Mouse (Mus musculus): ENCODE data around the gene Kat2a. TPM values are rescaled to one million over a fixed set of nuclear protein-coding genes. Genes with fewer than 3 reads are reported as not detected.

Gene Kat2a
- polyA plus RNA-seq, 1 experiment from 2014 or later = 53.1 TPM

DNA sequence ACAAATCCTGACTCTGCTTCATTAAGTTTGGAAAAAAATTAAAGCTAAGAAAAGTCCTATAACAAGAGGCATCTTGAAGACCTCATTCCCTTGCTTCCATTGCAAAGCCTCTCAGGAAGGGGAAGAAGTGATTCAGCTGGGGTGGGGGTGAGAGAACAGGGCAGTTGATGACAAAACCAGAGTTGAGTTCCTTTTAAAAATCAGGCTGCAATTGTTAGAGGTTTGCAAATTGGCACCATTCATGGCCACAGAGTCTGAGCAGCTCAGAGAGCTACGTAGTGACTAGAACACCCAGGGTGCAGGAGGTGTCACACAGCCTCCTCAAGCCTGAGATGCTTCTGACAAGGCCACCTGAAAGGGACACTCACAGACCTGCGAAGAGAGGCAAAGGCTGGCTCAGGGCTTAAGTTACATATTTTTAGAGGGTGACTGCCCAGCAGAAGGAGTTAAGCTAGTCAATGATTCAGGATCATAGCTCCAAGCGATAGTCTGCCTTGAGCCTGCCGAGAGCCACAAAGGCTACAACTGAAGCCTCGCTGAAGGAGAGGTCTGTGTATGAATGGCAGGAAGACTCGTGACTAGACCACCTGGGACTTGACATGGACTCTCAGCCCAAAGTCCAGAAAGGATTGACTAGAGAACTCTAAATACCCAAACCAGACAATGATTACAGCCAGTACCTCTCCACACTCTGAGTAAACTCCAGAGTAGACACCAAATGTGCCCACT, 18.4 kb upstream of the Kat2a start:
- WGBS = 82% methylated on average over 6 of the region's 6 CpGs
- H3K4me2 ChIP-seq (replicated peaks) = no peak overlapping the region
- H3K9ac ChIP-seq (replicated peaks) = no peak overlapping the region
- H3K36me3 ChIP-seq = peaks cover 9% of the 10 kb centered on the region
- H3K9me3 ChIP-seq = no peaks in the 10 kb centered on the region
- no peak overlapping the region for H3K27ac ChIP-seq (replicated peaks)
- H3K27me3 ChIP-seq = no peaks in the 10 kb centered on the region
- no peak overlapping the region for H3K4me3 ChIP-seq
- no peaks in the 10 kb centered on the region for H3K4me1 ChIP-seq
- no peak for ATAC-seq (replicated peaks)

DNA sequence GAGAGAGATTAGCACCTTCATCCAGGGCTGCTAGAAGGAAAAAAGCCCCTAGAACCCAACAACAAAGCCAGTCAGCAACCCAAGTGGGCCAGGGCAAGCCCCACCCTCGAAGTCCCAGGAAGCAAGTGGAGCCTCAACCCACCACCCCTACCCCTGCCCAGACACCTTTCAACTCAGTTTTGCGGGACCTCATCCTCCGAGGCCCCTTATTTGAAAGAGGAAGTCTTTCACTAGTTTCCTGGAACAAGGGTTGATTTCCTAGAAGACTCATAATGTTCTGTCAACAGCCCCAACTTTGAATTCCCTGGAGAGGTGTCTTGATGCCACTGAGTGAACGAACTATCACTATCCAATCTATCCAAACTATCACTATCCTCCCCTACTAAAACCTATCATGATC, 17.7 kb upstream of the Kat2a start:
- H3K27ac ChIP-seq (replicated peaks) = no peak overlapping the region
- 96% methylated on average over 4 of the region's 4 CpGs for WGBS
- H3K36me3 ChIP-seq = peaks cover 9% of the 10 kb centered on the region
- H3K4me1 ChIP-seq = no peaks in the 10 kb centered on the region
- no peak for ATAC-seq (replicated peaks)
- H3K27me3 ChIP-seq = no peaks in the 10 kb centered on the region
- H3K4me3 ChIP-seq = no peak overlapping the region
- H3K9ac ChIP-seq (replicated peaks) = no peak overlapping the region
- H3K9me3 ChIP-seq = no peaks in the 10 kb centered on the region
- no peak overlapping the region for H3K4me2 ChIP-seq (replicated peaks)

DNA sequence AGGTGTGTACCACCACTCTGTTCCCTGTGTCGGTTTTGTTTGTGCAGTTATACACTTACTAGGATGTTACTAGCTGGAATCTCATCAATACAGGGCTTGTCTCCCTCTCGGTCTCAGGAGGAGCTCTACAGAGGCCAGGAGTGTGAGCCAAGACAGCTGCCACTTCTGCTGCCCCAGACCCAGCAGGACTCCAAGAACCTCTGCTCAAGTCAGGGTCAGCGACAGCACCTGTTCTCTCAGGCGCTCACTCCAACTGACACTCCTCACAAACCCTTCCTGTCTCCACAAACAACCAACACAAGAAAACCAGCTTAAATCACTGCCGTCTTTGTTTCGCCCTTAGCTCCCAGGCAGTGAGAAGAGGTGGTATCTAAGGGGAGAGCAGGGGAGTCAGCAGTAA, 16.3 kb upstream of the Kat2a start:
- ATAC-seq (replicated peaks) = no peak
- Histone ChIP-seq H3K4me1 (no peaks in the 10 kb centered on the region), H3K9ac (replicated peaks) (no peak overlapping the region), H3K9me3 (no peaks in the 10 kb centered on the region), H3K4me3 (no peak overlapping the region), H3K27me3 (no peaks in the 10 kb centered on the region), H3K36me3 (peaks cover 9% of the 10 kb centered on the region), H3K27ac (replicated peaks) (no peak overlapping the region), H3K4me2 (replicated peaks) (no peak overlapping the region)
- WGBS = 87% methylated on average over 6 of the region's 6 CpGs

DNA sequence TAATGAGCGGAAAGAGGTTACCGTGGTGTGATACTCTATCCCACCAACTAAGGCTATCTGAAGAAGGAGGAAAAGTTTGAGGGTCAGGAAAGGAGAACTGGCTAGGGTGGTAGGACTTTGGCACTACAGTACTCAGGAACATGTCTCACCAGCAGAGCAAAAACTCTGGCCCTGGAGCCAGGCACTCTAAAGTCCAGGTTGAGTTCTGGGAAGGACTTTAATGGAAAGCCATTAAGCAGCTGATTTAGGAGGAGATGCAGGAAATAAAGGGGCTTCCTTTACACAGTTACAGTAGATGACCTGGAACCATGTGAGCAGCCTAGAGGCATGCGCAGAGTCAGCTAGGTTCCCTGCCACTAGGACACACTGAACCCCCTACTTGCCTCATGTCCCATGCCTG, 14.9 kb upstream of the Kat2a start:
- Histone ChIP-seq H3K4me1 (no peaks in the 10 kb centered on the region), H3K27ac (replicated peaks) (no peak overlapping the region), H3K4me3 (no peak overlapping the region), H3K9ac (replicated peaks) (no peak overlapping the region), H3K4me2 (replicated peaks) (no peak overlapping the region), H3K9me3 (no peaks in the 10 kb centered on the region), H3K36me3 (peaks cover 6% of the 10 kb centered on the region; the same call in 1 of the 2 replicates), H3K27me3 (no peaks in the 10 kb centered on the region)
- no peak for ATAC-seq (replicated peaks)
- WGBS = 100% methylated on average over 3 of the region's 3 CpGs

DNA sequence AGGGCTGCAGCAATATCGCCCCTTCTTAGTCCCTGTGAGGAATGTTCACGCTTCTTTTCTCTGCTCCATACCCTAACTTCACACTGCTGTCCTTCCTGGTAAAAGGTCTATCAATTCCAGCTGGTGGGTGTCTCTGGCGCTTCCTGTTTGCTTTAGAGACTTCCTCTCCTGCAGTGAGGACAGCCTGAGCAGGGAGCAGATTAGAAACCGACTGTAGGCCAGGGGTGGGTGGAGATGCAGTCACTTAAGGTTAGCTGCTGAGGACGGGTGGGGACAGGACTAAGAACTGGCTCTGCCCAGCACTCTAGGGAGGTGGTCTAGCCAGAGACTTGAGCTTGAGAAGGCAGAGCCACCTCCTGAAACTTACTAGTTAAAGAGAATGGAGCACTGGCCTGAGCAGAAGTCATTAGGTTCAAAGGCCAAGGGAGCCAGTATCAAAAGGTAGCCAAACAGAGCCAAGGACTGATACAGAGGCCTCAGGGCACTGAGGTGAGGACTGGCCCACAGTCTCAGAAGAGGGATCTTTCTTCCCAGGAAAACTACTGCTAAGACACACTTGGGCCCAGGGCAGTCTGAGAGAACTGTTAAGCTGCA, 12.8 kb upstream of the Kat2a start:
- Histone ChIP-seq H3K4me1 (no peaks in the 10 kb centered on the region), H3K27ac (replicated peaks) (no peak overlapping the region), H3K27me3 (no peaks in the 10 kb centered on the region), H3K36me3 (peaks cover 6% of the 10 kb centered on the region; the same call in 1 of the 2 replicates), H3K4me2 (replicated peaks) (no peak overlapping the region), H3K9ac (replicated peaks) (no peak overlapping the region), H3K9me3 (no peaks in the 10 kb centered on the region), H3K4me3 (no peak overlapping the region)
- WGBS = 72% methylated on average over 5 of the region's 5 CpGs
- no peak for ATAC-seq (replicated peaks)

DNA sequence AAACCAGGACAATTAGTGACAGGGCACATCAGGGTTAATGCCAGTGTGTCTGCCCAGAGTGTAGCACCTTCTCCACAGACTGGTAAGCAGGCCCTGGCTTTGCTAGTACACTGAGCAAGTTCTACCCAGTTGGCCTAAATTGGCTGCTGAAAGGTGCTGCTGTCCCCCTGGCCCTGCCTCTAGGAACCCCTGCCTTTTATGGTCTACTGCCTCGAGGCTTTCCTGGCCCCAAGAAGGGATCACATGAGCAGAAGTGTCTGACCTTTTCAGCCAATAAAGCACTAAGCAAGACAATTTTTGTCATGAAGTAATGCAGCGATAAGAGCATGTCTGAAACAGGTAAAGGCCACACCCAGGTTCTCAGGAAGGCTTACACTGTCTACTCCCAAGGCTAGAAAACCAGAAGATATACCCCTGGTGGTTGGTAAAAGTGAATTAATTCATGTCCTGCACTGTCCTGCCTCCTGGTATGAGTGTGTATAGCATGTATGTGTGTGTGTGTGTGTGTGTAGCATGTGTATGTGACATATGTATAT, 10.3 kb upstream of the Kat2a start:
- Histone ChIP-seq H3K4me1 (no peaks in the 10 kb centered on the region), H3K27ac (replicated peaks) (no peak overlapping the region), H3K4me3 (no peak overlapping the region), H3K9ac (replicated peaks) (no peak overlapping the region), H3K36me3 (peaks cover 14% of the 10 kb centered on the region), H3K4me2 (replicated peaks) (no peak overlapping the region), H3K9me3 (no peaks in the 10 kb centered on the region), H3K27me3 (no peaks in the 10 kb centered on the region)
- WGBS = 65% methylated on average over 2 of the region's 2 CpGs
- no peak for ATAC-seq (replicated peaks)

DNA sequence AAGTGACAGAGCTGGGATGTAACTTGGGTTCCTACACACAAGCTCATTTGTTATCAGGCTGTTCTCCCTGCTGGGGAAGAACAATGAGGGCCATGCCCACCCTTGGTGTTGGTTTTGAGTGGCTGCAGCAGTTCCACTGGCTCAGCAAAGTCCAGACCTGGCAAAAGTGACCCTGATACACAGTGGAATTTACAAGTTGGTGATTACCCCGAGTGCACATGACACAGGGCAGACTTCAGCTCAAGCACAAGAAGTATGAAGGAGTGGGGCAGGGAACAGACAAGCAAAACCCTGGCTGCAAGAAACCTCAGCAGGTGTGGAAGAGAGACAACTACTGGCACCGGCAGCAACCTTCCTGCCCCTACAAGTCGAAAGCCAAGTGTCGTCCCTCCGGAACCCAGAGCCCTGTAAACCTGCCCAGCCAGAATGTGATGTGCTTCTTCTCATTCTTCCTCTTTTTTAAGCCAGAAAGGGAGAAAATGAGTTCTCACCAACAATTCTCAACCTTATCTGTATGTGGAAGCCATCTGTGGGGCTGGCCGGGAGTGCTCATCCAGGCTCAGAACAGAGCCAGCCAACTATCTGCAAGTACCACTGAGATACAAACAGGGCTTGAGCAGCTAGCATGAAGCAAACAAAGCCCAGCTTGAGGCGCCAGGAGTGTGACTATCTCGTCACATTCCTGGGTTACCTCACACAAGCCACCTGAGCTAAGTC, 9.7 kb upstream of the Kat2a start:
- ATAC-seq (replicated peaks) = no peak
- Histone ChIP-seq H3K9me3 (no peaks in the 10 kb centered on the region), H3K9ac (replicated peaks) (no peak overlapping the region), H3K27me3 (no peaks in the 10 kb centered on the region), H3K27ac (replicated peaks) (no peak overlapping the region), H3K4me3 (no peak overlapping the region), H3K4me2 (replicated peaks) (no peak overlapping the region), H3K36me3 (peaks cover 20% of the 10 kb centered on the region), H3K4me1 (no peaks in the 10 kb centered on the region)
- WGBS = 67% methylated on average over 8 of the region's 8 CpGs

DNA sequence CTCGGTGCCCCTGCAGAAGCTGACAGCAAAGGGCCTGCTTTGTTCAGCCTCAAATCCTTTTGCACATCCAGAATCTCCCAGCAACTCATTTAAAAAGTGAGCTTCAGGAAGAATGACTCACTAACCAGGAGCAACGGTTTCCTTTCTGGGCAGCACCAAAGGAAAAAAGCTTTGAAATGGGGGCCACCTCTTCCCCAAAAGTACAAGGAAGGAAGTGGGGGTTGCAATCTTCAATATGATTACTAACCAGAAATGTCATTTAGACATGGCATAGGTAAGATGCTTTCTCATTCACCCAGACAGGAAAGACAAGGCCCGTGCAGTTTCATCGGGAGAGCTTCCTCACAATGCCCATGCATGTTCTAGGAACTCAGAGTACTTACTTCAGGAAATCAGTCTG, 9.0 kb upstream of the Kat2a start:
- H3K27ac ChIP-seq (replicated peaks) = no peak overlapping the region
- ATAC-seq (replicated peaks) = no peak
- no peaks in the 10 kb centered on the region for H3K4me1 ChIP-seq
- H3K27me3 ChIP-seq = no peaks in the 10 kb centered on the region
- WGBS = 43% methylated on average over 4 of the region's 4 CpGs
- H3K4me2 ChIP-seq (replicated peaks) = no peak overlapping the region
- no peak overlapping the region for H3K4me3 ChIP-seq
- peaks cover 26% of the 10 kb centered on the region for H3K36me3 ChIP-seq
- H3K9ac ChIP-seq (replicated peaks) = no peak overlapping the region
- no peaks in the 10 kb centered on the region for H3K9me3 ChIP-seq

DNA sequence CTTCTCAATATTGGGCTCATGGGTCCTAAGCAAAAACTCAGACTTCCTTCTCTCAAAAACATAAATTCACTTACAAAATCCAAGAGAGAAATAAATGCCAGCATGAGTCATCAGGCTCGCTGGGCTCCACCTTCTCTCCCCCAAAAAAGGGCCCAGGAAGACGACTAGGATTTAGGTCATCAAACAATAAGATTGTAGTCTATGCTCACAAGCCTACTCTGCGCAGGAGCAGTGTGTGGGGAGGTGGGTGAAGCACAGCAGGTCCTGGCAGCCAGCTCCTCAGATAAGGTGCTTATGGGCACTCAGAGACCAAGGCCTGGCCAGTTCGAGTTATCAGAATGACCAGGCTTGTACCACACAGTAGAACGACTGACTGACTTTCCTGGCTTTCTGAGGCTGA, 8.1 kb upstream of the Kat2a start:
- WGBS = 75% methylated on average over 5 of the region's 5 CpGs
- H3K9ac ChIP-seq (replicated peaks) = no peak overlapping the region
- H3K27me3 ChIP-seq = no peaks in the 10 kb centered on the region
- no peaks in the 10 kb centered on the region for H3K9me3 ChIP-seq
- no peak for ATAC-seq (replicated peaks)
- H3K36me3 ChIP-seq = peaks cover 35% of the 10 kb centered on the region
- no peaks in the 10 kb centered on the region for H3K4me1 ChIP-seq
- H3K27ac ChIP-seq (replicated peaks) = no peak overlapping the region
- no peak overlapping the region for H3K4me3 ChIP-seq
- no peak overlapping the region for H3K4me2 ChIP-seq (replicated peaks)

DNA sequence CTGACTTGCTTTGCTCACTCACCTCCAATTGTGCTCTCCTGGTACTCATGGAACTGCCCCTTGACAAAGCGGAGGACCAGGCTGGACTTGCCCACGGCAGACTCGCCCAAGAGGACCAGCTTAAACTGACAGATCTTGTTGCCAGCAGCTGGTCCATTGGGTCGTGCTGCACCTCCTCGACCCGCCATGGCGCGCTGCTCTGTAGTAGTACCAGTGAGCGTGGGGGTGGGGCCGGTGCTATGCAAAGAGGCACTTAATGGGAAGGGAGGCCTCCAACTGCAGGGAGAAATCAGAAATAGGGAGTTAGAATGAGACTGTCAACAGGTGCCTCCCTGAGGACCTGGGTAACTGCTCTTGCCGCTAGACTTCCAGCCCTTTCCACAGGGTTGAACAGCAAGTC, 7.6 kb upstream of the Kat2a start:
- 81% methylated on average over 11 of the region's 11 CpGs for WGBS
- H3K36me3 ChIP-seq = peaks cover 39% of the 10 kb centered on the region

DNA sequence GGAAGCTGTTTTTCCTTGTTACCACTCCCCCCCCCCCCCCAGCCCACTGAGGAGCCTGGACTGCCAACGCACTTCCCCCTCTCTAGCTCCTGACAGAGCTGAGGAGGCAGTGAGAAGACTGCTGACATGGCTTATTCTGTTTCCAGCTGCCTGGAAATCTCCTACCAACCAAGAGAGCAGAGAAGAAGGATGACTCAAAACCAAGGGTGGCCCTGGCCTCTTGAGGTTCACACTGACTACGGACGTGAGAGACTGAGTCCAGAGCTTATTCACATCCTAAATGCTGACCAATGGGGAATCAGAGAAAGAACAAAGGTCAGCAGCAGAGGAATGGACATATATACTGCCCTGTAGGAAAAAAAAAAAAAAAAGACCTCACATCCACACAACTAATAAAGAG, 7.0 kb upstream of the Kat2a start:
- H3K9ac ChIP-seq (replicated peaks) = no peak overlapping the region
- no peak for ATAC-seq (replicated peaks)
- no peaks in the 10 kb centered on the region for H3K9me3 ChIP-seq
- H3K27ac ChIP-seq (replicated peaks) = no peak overlapping the region
- 81% methylated on average over 3 of the region's 3 CpGs for WGBS
- H3K27me3 ChIP-seq = no peaks in the 10 kb centered on the region
- H3K36me3 ChIP-seq = peaks cover 39% of the 10 kb centered on the region
- no peak overlapping the region for H3K4me2 ChIP-seq (replicated peaks)
- H3K4me1 ChIP-seq = 0 out of 2 replicates have a peak, but pooled peaks cover 1% of the 10 kb centered on the region
- no peak overlapping the region for H3K4me3 ChIP-seq

More for the DNA sequence above, 7.6 kb upstream of the Kat2a start:
- Histone ChIP-seq H3K9ac (replicated peaks) (no peak overlapping the region), H3K27ac (replicated peaks) (no peak overlapping the region), H3K27me3 (no peaks in the 10 kb centered on the region), H3K9me3 (no peaks in the 10 kb centered on the region), H3K4me3 (no peak overlapping the region), H3K4me2 (replicated peaks) (no peak overlapping the region), H3K4me1 (no peaks in the 10 kb centered on the region)
- ATAC-seq (replicated peaks) = no peak

DNA sequence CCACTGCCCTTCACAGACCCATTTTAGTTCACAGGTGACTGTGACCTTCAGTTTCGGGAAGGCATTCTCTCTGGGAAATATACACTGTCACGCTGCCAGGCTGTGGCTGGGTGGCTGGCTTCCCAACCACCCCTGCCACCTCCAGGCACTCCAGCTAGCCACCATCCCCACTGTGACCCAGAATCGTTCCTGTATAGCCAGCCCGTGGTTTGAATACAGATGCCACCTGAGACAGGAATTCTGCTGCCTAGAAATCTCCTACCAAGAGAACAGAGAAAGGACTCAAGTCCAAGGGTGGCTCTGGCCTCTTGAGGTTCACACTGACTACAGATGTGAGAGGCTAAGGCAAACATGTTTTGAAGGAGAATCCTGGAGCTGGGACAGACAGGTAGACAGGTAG, 6.6 kb upstream of the Kat2a start:
- H3K27me3 ChIP-seq = no peaks in the 10 kb centered on the region
- peaks cover 6% of the 10 kb centered on the region for H3K4me1 ChIP-seq
- H3K9me3 ChIP-seq = no peaks in the 10 kb centered on the region
- H3K4me3 ChIP-seq = no peak overlapping the region
- H3K27ac ChIP-seq (replicated peaks) = no peak overlapping the region
- peaks cover 39% of the 10 kb centered on the region for H3K36me3 ChIP-seq
- WGBS = 94% methylated on average over 4 of the region's 4 CpGs
- no peak overlapping the region for H3K9ac ChIP-seq (replicated peaks)
- ATAC-seq (replicated peaks) = no peak
- H3K4me2 ChIP-seq (replicated peaks) = no peak overlapping the region
